Mouse (Mus musculus): ENCODE measurements around the gene Asb14. TPM values are rescaled to one million over a fixed set of nuclear protein-coding genes. Genes with fewer than 3 reads are reported as not detected.
"Not testable (repeated sequence)": the region's sequence is repeated elsewhere in the genome, so short reads cannot be mapped to it uniquely, and the experiment has no call there.

Gene Asb14
- 0.14 and 0.19 TPM in 2 replicates for polyA plus RNA-seq (2012; rRNA removed)

- no peak for DNase-seq (ENCODE audit: extremely low spot score in 1 of 2, low spot score in 1 of 2)
Measured at GRCm38 (mm10) chr14:26894392-26894791, at the start of gene Asb14. Asb14 (plus strand) TSS chr14:26894557.

GRCm38 (mm10) chr14:26853053-26853452 is 41.3 kb upstream of the Asb14 start:
- DNase-seq (ENCODE audit: extremely low spot score in 1 of 2, low spot score in 1 of 2), result no peak

- DNase-seq (ENCODE audit: extremely low spot score in 1 of 2, low spot score in 1 of 2), result no peak
Measured at GRCm38 (mm10) chr14:26854066-26854465, 40.3 kb upstream of the Asb14 start.

DNA sequence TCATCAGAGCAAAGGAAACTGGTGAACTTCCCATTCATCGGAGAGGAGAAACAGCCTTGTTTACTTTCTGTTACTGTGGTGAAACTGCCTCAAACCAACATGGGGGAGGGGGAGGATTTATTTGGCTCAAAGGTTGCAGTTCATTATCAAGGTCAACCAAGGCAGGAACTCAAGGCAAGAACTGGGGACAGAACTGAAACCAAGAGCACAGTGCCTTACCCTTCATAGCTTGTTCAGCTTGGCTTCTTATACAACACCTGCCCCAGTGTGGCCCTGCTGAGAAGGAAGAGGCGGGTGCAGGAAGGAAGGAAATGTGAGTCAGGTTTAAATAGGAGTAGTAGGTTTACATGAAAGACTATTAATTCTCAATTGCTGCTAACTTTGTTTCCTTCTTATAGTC is 36.0 kb upstream of the Asb14 start:
- peak in 1 of 2 experiments; percentile 1 for DNase-seq (ENCODE audit: extremely low spot score in 1 of 2, low spot score in 1 of 2)

DNA sequence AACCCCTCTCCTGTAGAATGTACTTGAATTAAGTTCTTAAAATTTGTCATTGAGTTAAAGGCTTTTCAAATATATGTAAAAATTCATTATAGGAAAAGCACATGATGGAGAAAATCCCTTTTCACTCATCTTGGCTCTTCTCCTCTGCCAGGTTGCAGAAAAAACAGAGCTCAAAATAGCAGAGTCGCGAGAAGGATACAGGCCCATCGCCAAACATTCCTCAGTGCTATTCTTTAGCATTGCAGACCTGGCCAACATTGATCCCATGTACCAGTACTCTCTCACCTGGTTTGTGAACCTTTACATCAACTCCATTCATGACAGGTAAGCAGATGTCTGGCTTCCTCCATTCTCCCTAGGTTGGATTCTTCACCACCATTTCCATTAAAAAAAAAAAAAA is 35.3 kb upstream of the Asb14 start:
- peak in 1 of 2 experiments; percentile 23 for DNase-seq (ENCODE audit: extremely low spot score in 1 of 2, low spot score in 1 of 2)

GRCm38 (mm10) chr14:26867356-26867755 is 27.0 kb upstream of the Asb14 start:
- no peak for DNase-seq (ENCODE audit: extremely low spot score in 1 of 2, low spot score in 1 of 2)

GRCm38 (mm10) chr14:26868299-26868698 is 26.1 kb upstream of the Asb14 start:
- DNase-seq (ENCODE audit: extremely low spot score in 1 of 2, low spot score in 1 of 2), result no peak

GRCm38 (mm10) chr14:26878756-26879155 is 15.6 kb upstream of the Asb14 start:
- no peak for DNase-seq (ENCODE audit: extremely low spot score in 1 of 2, low spot score in 1 of 2)

DNA sequence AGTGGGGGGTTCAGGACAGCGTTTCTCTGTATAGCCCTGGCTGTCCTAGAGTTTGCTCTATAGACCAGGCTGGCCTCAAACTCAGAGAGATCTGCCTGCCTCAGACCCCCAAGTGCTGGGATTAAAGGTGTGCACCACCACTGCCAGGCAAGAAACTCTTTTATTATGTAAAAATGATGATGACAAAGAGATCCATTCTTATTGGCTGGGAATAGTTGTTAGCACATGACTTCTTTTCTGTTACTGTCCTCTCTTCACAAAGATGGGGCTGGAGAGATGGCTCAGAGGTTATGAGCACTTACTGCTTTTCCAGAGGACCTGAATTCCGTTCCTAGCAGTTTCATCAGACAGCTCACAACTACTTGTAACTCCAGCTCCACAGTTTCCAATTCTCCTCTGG is 14.4 kb upstream of the Asb14 start:
- no peak for DNase-seq (ENCODE audit: extremely low spot score in 1 of 2, low spot score in 1 of 2)

DNA sequence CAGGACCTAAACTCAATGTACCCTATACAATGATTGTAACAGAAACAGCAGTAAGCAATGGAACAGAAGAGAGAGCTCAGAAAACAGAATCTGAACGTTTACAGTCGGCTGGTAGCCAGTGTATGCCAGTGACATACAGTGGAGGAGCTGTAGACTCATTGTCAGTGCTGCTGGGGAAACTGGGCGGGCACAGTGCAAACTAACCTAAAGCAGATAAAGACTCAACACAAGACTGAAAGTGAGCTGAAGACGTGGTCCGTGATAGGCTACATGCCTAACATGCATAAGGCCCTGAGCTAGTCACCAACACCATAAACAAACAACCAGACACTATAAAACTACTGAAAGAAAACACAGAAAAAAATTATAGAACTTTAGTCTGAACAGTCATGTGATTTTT is 12.7 kb upstream of the Asb14 start:
- no peak for DNase-seq (ENCODE audit: extremely low spot score in 1 of 2, low spot score in 1 of 2)

DNA sequence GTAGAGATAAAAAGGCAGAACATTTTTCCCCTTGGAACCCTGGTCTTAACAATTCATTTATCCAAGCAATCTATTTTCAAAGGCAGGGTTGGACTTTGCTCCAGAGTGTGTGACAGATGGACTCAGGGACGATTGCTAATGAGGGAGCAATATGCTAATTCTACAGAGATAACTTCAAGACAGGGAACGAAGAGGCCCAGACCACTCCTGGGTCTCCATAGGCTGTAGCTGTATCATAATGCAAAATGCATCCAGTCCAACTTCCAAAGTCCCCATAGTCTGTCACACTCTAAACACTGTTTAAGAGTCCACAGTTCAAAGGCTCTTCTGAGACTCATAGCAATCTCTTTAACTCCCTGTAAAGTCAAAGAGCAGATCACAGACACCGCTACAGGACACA is 7.1 kb upstream of the Asb14 start:
- no peak for DNase-seq (ENCODE audit: extremely low spot score in 1 of 2, low spot score in 1 of 2)

DNA sequence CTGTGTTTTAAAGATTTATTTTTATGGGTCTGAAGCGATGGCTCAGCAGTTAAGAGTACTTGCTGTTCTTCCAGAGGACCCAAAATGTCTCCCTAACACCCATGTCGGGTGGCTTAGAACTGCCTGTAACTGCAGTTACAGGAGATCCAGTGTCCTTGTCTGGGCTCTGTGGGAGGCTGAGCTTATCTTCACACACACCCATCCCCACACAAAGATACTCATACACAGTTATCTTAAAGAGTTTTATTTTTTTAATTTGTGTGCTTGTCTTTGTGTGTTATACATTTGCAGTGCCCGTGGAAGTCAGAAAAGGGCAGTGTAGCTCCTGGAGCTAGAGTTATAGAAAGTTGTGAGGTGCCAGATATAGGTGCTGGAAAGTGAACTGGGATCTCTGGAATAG is 3.6 kb upstream of the Asb14 start:
- DNase-seq (ENCODE audit: extremely low spot score in 1 of 2, low spot score in 1 of 2), result no peak

DNA sequence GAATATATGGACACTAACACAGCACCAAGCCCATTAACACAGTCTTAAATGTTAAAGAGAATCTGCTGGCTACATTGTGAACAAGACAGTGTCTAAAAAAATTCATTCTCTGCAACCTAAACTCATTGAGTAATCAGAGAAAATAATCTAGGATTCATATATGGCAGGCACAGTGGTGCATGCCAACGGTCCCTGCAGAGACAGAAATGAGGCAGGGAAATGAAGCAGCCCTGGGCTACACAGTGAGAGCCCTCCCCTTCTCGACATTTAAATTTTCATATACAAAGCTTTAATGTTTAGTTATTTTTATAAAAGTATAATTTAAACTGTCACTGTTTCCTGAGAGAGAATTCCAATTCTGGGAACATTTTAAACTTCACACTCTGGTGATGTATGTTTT is 5.1 kb downstream of the Asb14 start:
- no peak for DNase-seq (ENCODE audit: extremely low spot score in 1 of 2, low spot score in 1 of 2)

DNA sequence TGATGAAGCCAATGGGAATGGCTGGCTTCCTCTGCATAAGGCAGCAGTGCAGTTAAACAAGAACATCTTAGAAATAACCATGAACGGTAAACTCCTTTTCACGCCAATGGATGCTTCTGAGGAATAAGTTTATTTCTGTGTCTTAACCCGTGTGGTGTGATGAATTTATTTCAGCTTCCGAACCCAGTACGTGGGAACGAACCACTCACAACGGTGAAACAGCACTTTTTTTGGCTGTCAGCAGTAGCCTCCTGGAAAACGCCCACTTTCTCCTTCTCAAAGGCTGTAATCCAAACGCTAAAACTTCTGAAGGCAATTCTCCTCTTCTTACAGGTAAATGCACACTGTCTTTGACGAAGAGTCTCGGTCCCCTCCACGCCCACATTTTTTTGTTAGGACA is 6.5 kb downstream of the Asb14 start:
- DNase-seq (ENCODE audit: extremely low spot score in 1 of 2, low spot score in 1 of 2), result peak; percentile 31 to 55

GRCm38 (mm10) chr14:26907401-26907800 is 13.0 kb downstream of the Asb14 start:
- DNase-seq (ENCODE audit: extremely low spot score in 1 of 2, low spot score in 1 of 2), result no peak

DNA sequence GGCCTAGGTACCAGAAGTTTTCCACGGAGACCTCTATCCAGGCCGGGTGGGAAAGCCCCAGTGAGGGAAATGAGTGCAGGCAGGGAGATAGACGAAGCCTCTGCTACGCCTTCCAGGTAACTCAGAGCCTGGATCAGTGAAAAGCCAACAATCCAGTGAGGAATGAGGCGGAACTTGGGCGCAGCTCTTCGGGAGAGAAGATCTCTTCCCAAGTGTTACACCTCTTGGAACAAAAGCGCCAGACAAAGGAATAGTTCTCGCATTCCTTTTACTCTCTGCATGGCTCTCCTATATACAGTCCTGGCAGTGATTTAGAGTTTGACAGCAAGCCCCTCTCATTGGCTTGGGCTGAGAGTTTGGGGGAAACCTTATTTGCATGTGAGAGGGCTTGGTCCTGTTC is 16.1 kb downstream of the Asb14 start:
- DNase-seq (ENCODE audit: extremely low spot score in 1 of 2, low spot score in 1 of 2), result not testable (repeated sequence)

GRCm38 (mm10) chr14:26911201-26911600 is 16.8 kb downstream of the Asb14 start:
- DNase-seq (ENCODE audit: extremely low spot score in 1 of 2, low spot score in 1 of 2), result no peak

- no peak for DNase-seq (ENCODE audit: extremely low spot score in 1 of 2, low spot score in 1 of 2)
Measured at GRCm38 (mm10) chr14:26911826-26912225, 17.5 kb downstream of the Asb14 start.

DNA sequence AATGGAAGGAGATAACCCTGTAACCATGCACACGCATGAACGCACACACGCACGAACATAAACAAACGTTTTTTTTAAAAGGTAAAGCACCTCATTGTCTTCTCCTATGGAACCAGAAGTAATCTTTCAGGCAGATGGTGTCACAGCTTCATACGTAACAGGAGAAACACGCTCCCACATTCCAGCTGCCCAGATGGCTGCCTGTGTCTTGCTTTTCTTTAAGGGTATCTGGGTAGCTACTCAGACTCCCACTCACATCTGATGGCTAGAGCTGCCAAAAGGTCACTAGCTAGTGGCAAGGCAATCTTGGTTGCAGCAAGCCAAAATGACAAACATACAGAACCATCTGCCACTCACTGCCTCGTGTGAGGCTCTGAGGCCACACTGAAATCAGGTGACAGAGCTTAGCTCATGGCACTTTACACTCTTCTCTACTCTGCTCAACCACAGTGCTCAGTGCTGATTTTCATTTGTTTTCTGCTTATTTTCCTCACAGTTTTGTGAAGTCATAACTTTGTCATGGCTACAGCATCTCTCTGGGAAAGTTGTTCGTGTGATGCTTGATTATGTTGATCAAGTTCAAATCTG is 19.4 kb downstream of the Asb14 start:
- peak; percentile 34 to 54 for DNase-seq (ENCODE audit: extremely low spot score in 1 of 2, low spot score in 1 of 2)

DNA sequence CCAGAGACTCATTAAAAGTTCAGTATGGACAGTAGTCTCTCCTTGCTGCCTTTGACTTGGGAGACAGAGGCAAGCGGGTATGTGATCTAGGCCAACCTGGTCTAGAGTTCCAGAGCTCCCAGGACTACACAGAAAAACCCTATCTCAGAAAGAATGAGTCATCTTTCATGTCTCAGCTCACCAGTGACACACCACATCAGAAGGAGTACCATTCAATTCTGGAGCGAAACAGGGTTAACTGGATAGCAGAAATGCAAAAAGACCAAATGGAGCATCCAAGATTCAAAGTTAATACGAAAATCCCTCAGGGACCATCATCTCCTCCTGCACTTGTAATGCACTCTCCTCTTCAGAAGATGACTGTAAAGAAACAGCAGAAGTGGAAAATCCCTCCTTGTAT is 25.0 kb downstream of the Asb14 start:
- no peak for DNase-seq (ENCODE audit: extremely low spot score in 1 of 2, low spot score in 1 of 2)

DNA sequence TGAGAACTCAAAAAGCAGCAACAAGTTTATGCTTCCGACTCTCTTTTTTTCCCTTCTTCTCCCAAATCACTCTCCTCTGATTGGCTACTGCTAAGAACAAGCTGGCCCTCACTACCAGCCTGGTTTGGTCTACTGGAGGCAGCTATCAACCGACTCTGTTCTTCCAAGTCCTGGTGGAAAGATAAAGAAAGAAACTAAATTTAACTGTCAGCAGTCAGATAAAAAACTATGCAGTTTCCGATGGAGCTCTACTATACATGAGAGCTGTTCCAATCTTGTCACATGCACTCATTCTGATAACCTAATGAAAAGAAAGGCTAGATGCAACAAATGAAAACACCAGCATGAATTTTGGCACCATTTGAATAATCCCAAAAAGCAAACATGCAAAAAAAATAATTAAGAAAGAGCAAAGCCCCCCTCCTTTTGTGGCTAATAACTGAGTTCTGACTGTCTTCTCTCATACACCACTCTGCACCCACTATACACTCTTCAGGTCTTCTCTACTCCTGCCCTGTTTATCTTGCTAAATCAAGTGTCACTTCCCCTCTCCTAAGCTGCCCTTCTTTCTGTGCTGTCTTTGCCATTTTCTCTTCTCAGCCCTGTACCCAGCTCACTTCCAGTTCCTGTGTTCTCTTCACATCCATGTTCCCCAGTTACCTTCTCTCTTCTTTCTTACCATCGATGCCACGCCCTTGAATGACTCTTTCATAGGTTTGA is 29.5 kb downstream of the Asb14 start:
- no peak for DNase-seq (ENCODE audit: extremely low spot score in 1 of 2, low spot score in 1 of 2)

DNA sequence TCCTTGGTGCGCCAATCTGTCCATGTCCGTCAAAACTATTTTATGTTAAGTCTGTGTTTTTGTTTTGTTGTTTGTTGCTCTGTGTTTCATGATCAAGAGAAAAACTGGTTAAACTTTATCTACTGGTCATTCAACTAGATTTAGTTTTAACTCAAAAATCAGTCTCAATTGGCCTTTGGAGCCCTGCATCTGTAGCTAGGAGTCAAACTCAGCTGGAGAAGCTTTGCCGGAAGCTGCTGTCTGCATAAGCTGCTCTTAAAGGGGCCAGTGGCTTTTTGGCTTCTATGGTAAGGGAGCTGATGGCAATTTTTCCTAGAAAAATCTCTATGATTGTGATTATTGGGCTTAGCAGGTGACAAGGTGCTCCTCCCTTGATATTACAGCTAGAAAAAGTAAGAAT is 40.5 kb downstream of the Asb14 start:
- no peak for DNase-seq (ENCODE audit: extremely low spot score in 1 of 2, low spot score in 1 of 2)
